Mouse (Mus musculus): ENCODE data around the gene Car15.

Car15 gene

DNA sequence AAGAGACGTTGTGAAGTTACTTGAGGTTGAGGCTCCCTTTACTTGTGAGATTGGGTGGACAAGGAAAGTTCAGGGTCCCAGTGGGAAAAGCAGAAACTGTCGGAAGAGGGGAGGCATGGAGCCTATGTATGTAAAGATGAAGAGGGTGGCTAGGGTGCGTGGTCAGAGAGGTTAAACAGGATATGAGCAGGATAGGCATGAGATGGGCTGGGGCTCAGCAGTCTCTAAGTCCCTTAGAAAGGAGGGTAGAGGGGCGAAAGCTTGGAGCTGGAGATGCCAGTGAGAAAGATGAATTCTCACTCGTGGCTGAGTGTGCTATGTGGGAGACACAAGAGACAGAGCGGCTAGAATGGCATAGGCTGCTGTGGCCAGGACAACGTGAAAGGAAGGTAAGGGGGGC lies 5.3 kb downstream of the Car15 start, which contains the start of gene B830017H08Rik:
TSS of gene B830017H08Rik (plus strand) at position 301 of the 400 bp plus-strand sequence.
- DNase-seq, result no peak

DNA sequence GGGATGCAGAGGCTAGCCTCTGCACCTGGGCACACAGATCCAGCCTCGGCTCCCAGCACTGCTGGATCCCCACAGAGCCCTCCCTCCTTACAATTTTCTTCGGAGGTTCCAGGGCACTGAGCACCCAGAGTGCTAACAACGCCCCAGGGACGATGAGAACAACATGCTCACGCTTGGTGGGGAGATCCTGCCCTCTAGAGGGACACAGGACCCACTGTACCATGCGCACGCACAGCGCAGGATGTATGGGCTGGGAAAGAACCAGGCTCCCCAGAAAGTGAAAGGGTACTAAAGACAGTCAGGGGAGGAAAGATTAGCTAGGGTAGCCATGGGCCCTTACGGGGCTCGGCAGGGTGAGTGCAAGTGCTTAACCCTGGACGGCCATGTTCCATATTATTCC lies 6.4 kb downstream of the Car15 start:
- no peak for DNase-seq

GRCm38 (mm10) chr16:17830385-17831178 lies 7.6 kb downstream of the Car15 start:
- DNase-seq, result no peak

- no peak for DNase-seq
Measured at GRCm38 (mm10) chr16:17828867-17829266, 9.3 kb downstream of the Car15 start.

GRCm38 (mm10) chr16:17828229-17828628 lies 9.9 kb downstream of the Car15 start:
- DNase-seq, result no peak

- no peak for DNase-seq
Measured at GRCm38 (mm10) chr16:17826500-17826899, 11.7 kb downstream of the Car15 start.

GRCm38 (mm10) chr16:17816528-17816927 lies 21.6 kb downstream of the Car15 start:
- DNase-seq, result no peak

GRCm38 (mm10) chr16:17815411-17816402 lies 22.5 kb downstream of the Car15 start:
- DNase-seq, result peak; percentile 74

GRCm38 (mm10) chr16:17813173-17813572 lies 25.0 kb downstream of the Car15 start:
- DNase-seq, result no peak

DNA sequence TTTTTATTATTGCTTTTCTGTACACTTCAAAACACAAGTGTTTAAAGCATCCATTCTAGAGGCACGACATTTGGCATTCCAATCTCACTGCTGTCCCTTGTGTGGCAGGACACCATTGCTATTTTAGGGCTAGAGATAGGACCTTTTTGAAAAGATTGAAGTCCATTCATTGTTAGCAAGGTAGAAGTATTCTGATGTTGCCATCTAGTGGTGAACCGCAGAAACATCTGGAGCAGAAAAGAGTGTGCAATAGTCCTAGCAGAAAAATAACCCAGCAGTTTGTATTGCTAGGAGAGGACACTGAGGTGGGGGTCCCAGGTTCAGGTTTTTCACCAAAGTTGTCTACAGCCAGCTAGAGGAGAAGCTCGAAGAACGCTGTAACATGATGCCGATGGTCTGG lies 26.0 kb downstream of the Car15 start:
- DNase-seq, result peak; percentile 60

- DNase-seq, result peak; percentile 88
Measured at GRCm38 (mm10) chr16:17809711-17810110, 28.5 kb downstream of the Car15 start.

- DNase-seq, result no peak
Measured at GRCm38 (mm10) chr16:17809125-17809524, 29.0 kb downstream of the Car15 start.

DNA sequence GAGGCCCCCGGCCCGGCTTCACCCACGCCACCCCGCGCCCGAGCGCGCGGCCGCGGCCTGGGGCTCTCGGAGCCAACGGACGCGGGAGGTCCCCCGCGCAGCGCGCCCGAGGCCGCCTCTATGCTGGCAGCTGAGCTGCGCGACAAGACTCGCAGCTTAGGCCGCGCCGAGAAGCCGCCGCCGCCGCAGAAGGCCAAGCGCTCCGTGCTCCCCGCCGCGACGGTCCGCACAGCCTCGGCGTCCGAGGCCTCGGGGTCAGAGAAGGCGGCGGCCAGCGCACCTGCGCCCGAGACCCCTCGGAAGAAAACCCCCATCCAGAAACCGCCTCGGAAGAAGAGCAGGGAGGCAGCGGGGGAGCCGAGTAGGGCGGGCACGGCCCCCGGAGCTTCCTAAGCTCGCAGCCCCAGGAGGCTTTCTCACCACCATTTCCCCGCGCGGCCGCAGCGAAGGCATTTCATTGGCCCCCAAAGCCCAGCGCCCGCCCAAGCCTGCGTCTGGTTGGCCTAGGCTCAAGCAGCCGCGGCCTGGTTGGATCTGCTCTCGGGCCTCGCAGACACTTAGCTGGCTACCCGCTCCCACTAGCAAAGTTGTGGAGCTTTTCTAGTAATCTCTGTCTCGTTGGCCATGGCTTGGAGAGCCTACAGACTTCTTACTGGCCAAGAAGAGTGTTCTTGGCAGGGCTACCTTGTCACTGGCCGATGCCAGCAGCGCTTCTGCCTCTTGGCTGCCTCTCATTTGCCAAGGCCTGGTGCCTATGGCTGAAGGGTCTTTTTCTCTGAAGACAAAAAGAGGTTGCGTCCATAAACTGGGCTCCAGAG lies 30.8 kb downstream of the Car15 start:
- DNase-seq, result peak; percentile 90

GRCm38 (mm10) chr16:17806581-17807191 lies 31.5 kb downstream of the Car15 start:
- peak; percentile 65 for DNase-seq

GRCm38 (mm10) chr16:17804982-17805381 lies 33.2 kb downstream of the Car15 start:
- no peak for DNase-seq

DNA sequence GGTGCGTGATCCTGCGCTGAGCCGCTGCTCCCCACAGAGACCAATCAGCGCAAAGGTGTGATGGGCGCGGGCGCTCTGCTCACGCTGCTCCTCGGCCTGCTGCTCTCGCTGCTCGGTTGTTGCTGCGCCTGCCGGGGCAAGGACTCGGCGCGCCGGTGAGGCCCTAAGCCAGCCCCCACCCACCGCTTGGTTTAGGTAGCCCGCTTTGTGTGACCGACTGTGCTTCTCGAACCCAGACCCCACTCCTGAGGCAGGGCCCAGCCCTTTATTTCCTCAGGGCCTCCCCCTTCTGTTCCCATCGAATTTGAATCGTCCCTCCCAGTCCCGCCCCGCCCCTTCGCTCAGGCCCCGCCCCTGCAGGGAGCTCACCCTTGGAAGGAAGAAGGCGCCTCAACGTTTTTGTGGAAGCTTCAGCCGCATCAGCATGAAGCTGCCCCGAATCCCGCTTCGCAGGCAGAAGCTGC lies 33.7 kb downstream of the Car15 start:
- no peak for DNase-seq

GRCm38 (mm10) chr16:17803675-17804448 lies 34.3 kb downstream of the Car15 start:
- DNase-seq, result no peak

GRCm38 (mm10) chr16:17802839-17803674 lies 35.1 kb downstream of the Car15 start:
- peak; percentile 50 for DNase-seq

GRCm38 (mm10) chr16:17802456-17802838 lies 35.7 kb downstream of the Car15 start:
- no peak for DNase-seq

GRCm38 (mm10) chr16:17801777-17802455 lies 36.2 kb downstream of the Car15 start:
- no peak for DNase-seq
